Mouse (Mus musculus): ENCODE data around the gene AF067061. TPM values are rescaled to one million over a fixed set of nuclear protein-coding genes. Genes with fewer than 3 reads are reported as not detected.
"Not testable (repeated sequence)": the region's sequence is repeated elsewhere in the genome, so short reads cannot be mapped to it uniquely, and the experiment has no call there.

AF067061 gene
- polyA plus RNA-seq, 2 experiments: not detected

DNA sequence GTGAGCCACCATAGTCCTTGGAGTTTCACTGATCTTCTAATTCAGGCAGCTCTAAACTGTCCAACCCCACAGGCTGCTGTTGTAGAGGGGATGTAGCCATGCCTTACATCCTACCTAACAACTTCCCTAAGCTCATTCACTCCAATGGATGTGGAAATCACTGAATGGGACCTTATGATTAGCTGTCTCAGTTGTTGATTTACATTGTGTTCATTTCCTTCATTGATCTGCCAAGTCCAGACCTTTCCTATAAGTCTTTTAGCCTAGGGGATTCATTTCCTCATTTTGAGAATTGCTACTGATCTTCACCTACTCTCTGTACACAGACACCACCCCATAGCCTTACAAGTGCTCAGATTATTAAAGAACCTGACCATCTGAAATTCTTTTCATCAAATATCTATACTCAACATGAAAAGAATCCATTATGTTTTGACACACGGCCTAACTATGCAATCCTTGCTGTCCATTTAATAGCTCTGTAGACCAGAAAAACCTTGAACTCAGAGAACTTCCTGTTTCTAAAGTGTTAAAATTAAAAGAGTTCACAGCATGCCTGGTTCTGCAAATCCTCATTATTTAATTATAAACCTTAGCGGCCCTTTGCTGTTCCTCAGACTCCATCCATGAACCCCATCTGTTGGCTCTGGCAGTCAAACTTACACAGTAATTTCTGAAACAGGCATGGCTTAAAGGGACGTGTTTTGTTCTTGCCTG is 11.5 kb upstream of the AF067061 start:
- ATAC-seq (ENCODE audit: insufficient read depth): not testable (repeated sequence)

DNA sequence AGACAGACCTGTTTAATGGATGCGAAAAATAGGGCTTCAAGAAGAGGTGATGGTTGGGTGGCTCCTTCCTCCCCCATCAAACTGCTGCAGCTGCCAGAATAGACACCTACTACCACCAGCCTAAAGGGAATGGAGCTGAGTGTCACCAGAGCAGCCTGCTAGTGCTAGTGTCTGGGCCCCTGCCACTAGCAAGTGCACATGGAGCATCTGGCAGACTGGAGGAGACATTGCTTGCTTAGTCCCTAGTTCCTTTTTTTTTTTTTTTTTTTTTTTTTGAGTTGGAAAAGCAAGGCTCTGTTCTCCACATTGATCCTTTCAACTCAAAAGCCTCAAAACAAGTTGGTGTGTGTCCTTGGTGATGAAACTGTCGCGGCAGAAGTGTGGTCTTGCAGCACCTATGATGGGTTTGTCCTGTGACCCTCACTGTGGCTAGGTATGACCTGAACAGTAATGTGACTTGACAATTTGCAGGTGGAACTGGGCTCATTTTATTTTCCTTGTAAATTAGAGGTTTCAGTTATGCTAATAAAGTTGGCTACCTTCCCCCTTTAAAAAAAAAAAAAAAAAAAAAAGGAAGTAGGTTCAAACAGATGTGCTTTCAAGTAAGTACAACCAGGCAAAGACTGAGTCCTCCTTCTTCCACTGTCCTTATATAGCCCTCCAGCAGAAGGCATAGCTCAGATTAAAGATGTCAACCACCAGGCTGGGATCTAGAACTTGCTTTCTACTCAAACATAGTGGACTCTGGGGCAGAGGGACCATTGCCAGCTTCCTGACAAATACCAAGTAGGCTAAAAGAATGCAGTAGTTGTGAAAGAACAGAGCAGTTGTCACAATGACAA is 3.9 kb upstream of the AF067061 start:
- not testable (repeated sequence) for H3K4me3 ChIP-seq (ENCODE audit: insufficient read depth in 1 of 2, low read depth in 2 of 2, low read length in 2 of 2); H3K36me3 ChIP-seq (replicated peaks; ENCODE audit: control insufficient read depth, insufficient read depth, low read depth); ATAC-seq (ENCODE audit: insufficient read depth); H3K4me1 ChIP-seq (replicated peaks; ENCODE audit: control insufficient read depth in 2 of 2, insufficient read depth in 2 of 2, low read length in 1 of 2); DNase-seq (ENCODE audit: low read depth in 3 of 3, low spot score in 3 of 3); H3K27ac ChIP-seq; H3K9ac ChIP-seq (replicated peaks); H3K9me3 ChIP-seq (ENCODE audit: control insufficient read depth, low read length); H3K27me3 ChIP-seq (ENCODE audit: control insufficient read depth, insufficient read depth, low read length); H3K4me2 ChIP-seq (ENCODE audit: low read depth)
- WGBS (ENCODE audit: insufficient replicate concordance): 60% methylated on average over 3 of the region's 3 CpGs

More for the DNA sequence above, 11.5 kb upstream of the AF067061 start:
- H3K9ac ChIP-seq (replicated peaks); H3K4me1 ChIP-seq (replicated peaks; ENCODE audit: control insufficient read depth in 2 of 2, insufficient read depth in 2 of 2, low read length in 1 of 2); DNase-seq (ENCODE audit: low read depth in 3 of 3, low spot score in 3 of 3); H3K36me3 ChIP-seq (replicated peaks; ENCODE audit: control insufficient read depth, insufficient read depth, low read depth); H3K9me3 ChIP-seq (ENCODE audit: control insufficient read depth, low read length); H3K27me3 ChIP-seq (ENCODE audit: control insufficient read depth, insufficient read depth, low read length); H3K4me3 ChIP-seq (ENCODE audit: insufficient read depth in 1 of 2, low read depth in 2 of 2, low read length in 2 of 2); H3K4me2 ChIP-seq (ENCODE audit: low read depth); H3K27ac ChIP-seq: not testable (repeated sequence)
- WGBS (ENCODE audit: insufficient replicate concordance): 51% methylated on average over 2 of the region's 3 CpGs

DNA sequence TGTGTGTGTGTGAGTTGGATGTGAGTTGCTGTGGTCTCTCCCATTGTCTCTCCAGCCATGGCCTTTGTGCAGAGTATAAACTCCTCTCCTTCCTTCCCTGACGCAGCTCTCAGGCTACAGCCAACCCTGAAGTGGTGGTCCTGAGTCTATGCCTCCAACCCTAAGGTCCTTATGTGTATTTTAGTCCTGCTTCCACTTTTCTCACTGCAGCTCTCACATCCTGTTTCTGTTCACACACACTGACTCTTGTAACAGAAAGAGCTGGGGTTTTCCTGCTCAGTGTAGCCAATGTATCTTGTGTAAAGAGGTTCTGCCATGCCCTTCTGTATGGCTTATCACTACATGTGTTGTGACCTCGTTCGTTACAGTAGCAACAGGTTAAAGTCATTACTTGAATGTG is 3.2 kb upstream of the AF067061 start:
- not testable (repeated sequence) for H3K36me3 ChIP-seq (replicated peaks; ENCODE audit: control insufficient read depth, insufficient read depth, low read depth); DNase-seq (ENCODE audit: low read depth in 3 of 3, low spot score in 3 of 3); H3K27me3 ChIP-seq (ENCODE audit: control insufficient read depth, insufficient read depth, low read length); H3K9me3 ChIP-seq (ENCODE audit: control insufficient read depth, low read length); H3K4me2 ChIP-seq (ENCODE audit: low read depth); H3K9ac ChIP-seq (replicated peaks); ATAC-seq (ENCODE audit: insufficient read depth); H3K4me3 ChIP-seq (ENCODE audit: insufficient read depth in 1 of 2, low read depth in 2 of 2, low read length in 2 of 2); H3K27ac ChIP-seq; H3K4me1 ChIP-seq (replicated peaks; ENCODE audit: control insufficient read depth in 2 of 2, insufficient read depth in 2 of 2, low read length in 1 of 2)
- 30% methylated on average over 3 of the region's 3 CpGs for WGBS (ENCODE audit: insufficient replicate concordance)

DNA sequence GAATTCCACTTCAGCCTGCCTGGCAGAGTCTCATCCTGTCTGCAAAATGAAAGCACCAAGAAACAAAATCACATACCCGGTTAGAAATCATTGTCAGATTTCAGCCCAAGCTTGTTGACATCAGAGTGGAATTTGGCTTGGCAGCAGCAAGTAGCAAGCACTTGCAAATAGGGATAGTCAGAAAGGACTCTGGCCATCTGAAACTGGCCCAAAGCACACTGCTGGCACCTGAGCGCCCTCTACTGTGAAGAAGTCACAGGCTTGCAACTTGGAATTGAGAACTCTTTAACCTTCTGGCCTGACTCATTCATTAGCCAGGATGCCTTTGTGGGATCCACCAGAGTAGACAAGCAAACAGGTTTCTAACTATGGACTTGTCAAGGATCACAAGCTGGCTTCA is 14.9 kb downstream of the AF067061 start:
- H3K9ac ChIP-seq (replicated peaks); H3K9me3 ChIP-seq (ENCODE audit: control insufficient read depth, low read length); DNase-seq (ENCODE audit: low read depth in 3 of 3, low spot score in 3 of 3); H3K27me3 ChIP-seq (ENCODE audit: control insufficient read depth, insufficient read depth, low read length); H3K4me1 ChIP-seq (replicated peaks; ENCODE audit: control insufficient read depth in 2 of 2, insufficient read depth in 2 of 2, low read length in 1 of 2); ATAC-seq (ENCODE audit: insufficient read depth); H3K4me3 ChIP-seq (ENCODE audit: insufficient read depth in 1 of 2, low read depth in 2 of 2, low read length in 2 of 2); H3K4me2 ChIP-seq (ENCODE audit: low read depth); H3K27ac ChIP-seq; H3K36me3 ChIP-seq (replicated peaks; ENCODE audit: control insufficient read depth, insufficient read depth, low read depth): not testable (repeated sequence)
- TF ChIP-seq CTCF (IDR thresholded peaks at IDR 0.05; ENCODE audit: low read depth): peak; percentile 10; the same call in 1 of the 2 replicates
- WGBS (ENCODE audit: insufficient replicate concordance): 22% methylated on average over 2 of the region's 2 CpGs

DNA sequence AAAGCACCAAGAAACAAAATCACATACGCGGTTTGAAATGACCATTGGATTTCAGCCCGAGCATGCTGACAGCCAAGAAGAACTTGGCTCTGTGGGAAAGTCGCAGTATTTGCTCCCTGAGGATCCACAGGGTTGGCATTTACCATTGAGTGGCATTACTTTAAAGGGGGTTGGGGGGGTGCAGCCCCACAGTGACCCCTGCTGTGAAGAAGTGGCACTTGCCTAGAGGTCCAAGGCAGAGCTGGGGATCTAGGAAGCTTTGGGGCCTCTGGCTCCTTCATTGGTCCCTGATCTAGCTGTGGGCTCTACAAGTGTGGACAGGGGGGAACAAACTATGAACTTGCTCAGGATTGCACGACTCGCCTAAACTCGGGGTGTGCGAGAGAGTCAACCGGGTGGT is 15.9 kb downstream of the AF067061 start:
- TF ChIP-seq CTCF (IDR thresholded peaks at IDR 0.05; ENCODE audit: low read depth) (no peak), EP300 (IDR thresholded peaks at IDR 0.05; ENCODE audit: low read depth) (no peak)
- Histone ChIP-seq H3K9me3 (ENCODE audit: control insufficient read depth, low read length) (no peaks in the 10 kb centered on the region), H3K27me3 (ENCODE audit: control insufficient read depth, insufficient read depth, low read length) (no peaks in the 10 kb centered on the region), H3K36me3 (replicated peaks; ENCODE audit: control insufficient read depth, insufficient read depth, low read depth) (no peaks in the 10 kb centered on the region), H3K4me2 (ENCODE audit: low read depth) (no peak overlapping the region), H3K4me3 (ENCODE audit: insufficient read depth in 1 of 2, low read depth in 2 of 2, low read length in 2 of 2) (no peak overlapping the region), H3K9ac (replicated peaks) (no peak overlapping the region), H3K4me1 (replicated peaks; ENCODE audit: control insufficient read depth in 2 of 2, insufficient read depth in 2 of 2, low read length in 1 of 2) (no peaks in the 10 kb centered on the region), H3K27ac (no peak overlapping the region)
- DNase-seq (ENCODE audit: low read depth in 3 of 3, low spot score in 3 of 3): no peak
- no peak for ATAC-seq (ENCODE audit: insufficient read depth)
- 69% methylated on average over 9 of the region's 9 CpGs for WGBS (ENCODE audit: insufficient replicate concordance)
